ENCODE assay signal across 8 mouse cellular contexts in genomic region chr16:10446573-10447263, GRCm38 (mm10). TPM values are rescaled to one million over a fixed set of nuclear protein-coding genes. Genes with fewer than 3 reads are reported as not detected.
DNase-seq lines count a peak whose midpoint lies in the region; ATAC-seq and TF ChIP-seq lines count a peak whose summit lies in the region.

No protein-coding gene starts in this region.

- H3K4me3 ChIP-seq in kidney, embryonic 14.5 days (ENCODE audit: low read length): peak overlapping the region; percentile 46
- H3K4me3 ChIP-seq in cortical plate, adult 2 months (ENCODE audit: insufficient read depth, low read length): peak overlapping the region; percentile 52
- H3K4me3 ChIP-seq in hindbrain, embryonic 15.5 days: peak overlapping the region; percentile 65
- peak overlapping the region; percentile 38 for H3K4me3 ChIP-seq in neural tube, embryonic 11.5 days (ENCODE audit: low read depth, low read length)

- H3K4me2 ChIP-seq in kidney, embryonic 14.5 days (replicated peaks; ENCODE audit: low read depth, low read length): peak overlapping the region; percentile 77
- peak overlapping the region; percentile 75 for H3K4me2 ChIP-seq in hindbrain, embryonic 15.5 days
- H3K4me2 ChIP-seq in neural tube, embryonic 11.5 days (ENCODE audit: low read depth): peak overlapping the region; percentile 67

- no peaks in the 10 kb centered on the region for H3K27me3 ChIP-seq in kidney, embryonic 14.5 days (ENCODE audit: control insufficient read depth, insufficient read depth, low read length)
- no peaks in the 10 kb centered on the region for H3K27me3 ChIP-seq in hindbrain, embryonic 15.5 days
- no peaks in the 10 kb centered on the region for H3K27me3 ChIP-seq in neural tube, embryonic 11.5 days (ENCODE audit: control insufficient read depth, insufficient read depth, low read length)

- 20% methylated on average over 13 of the region's 13 CpGs for WGBS in kidney, embryonic 14.5 days
- WGBS in hindbrain, embryonic 15.5 days: 11% methylated on average over 13 of the region's 13 CpGs
- 23% methylated on average over 13 of the region's 13 CpGs for WGBS in neural tube, embryonic 11.5 days

- peaks cover 17% of the 10 kb centered on the region for H3K4me1 ChIP-seq in kidney, embryonic 14.5 days (ENCODE audit: control insufficient read depth, insufficient read depth, low read length)
- peaks cover 4% of the 10 kb centered on the region for H3K4me1 ChIP-seq in cortical plate, adult 2 months (ENCODE audit: control insufficient read depth, insufficient read depth, low read length)
- H3K4me1 ChIP-seq in hindbrain, embryonic 15.5 days (replicated peaks): peaks cover 47% of the 10 kb centered on the region
- peaks cover 8% of the 10 kb centered on the region; the same call in 1 of the 2 replicates for H3K4me1 ChIP-seq in neural tube, embryonic 11.5 days (ENCODE audit: control insufficient read depth, insufficient read depth, low read length)

- peak; percentile 67 for ATAC-seq in kidney, embryonic 14.5 days (ENCODE audit: low FRiP score, low TSS enrichment)
- peak; percentile 81 for ATAC-seq in hindbrain, embryonic 15.5 days (ENCODE audit: low FRiP score, low read depth)
- ATAC-seq in neural tube, embryonic 11.5 days (ENCODE audit: insufficient read depth, low FRiP score, low TSS enrichment): peak; percentile 32

- H3K36me3 ChIP-seq in kidney, embryonic 14.5 days (ENCODE audit: control insufficient read depth, insufficient read depth, low read length): no peaks in the 10 kb centered on the region
- H3K36me3 ChIP-seq in hindbrain, embryonic 15.5 days: no peaks in the 10 kb centered on the region
- H3K36me3 ChIP-seq in neural tube, embryonic 11.5 days (ENCODE audit: control insufficient read depth, insufficient read depth, low read length): no peaks in the 10 kb centered on the region

- peak overlapping the region; percentile 61 for H3K9ac ChIP-seq in kidney, embryonic 14.5 days (ENCODE audit: low read depth, low read length)
- H3K9ac ChIP-seq in hindbrain, embryonic 15.5 days: peak overlapping the region; percentile 70
- peak overlapping the region; percentile 64; the same call in 1 of the 2 replicates for H3K9ac ChIP-seq in neural tube, embryonic 11.5 days (ENCODE audit: low read length)

- TF ChIP-seq POLR2A in cortical plate, adult 2 months (IDR thresholded peaks at IDR 0.05; ENCODE audit: extremely low read depth, insufficient read depth, low read length): no peak

- H3K27ac ChIP-seq in kidney, embryonic 14.5 days (ENCODE audit: low read depth, low read length): peak overlapping the region; percentile 56; the same call in 1 of the 2 replicates
- H3K27ac ChIP-seq in cortical plate, adult 2 months (ENCODE audit: insufficient read depth, low read length): no peak overlapping the region
- H3K27ac ChIP-seq in hindbrain, embryonic 15.5 days (replicated peaks): peak overlapping the region; percentile 86
- peak overlapping the region; percentile 76 for H3K27ac ChIP-seq in neural tube, embryonic 11.5 days (ENCODE audit: low read depth, low read length)

- TF ChIP-seq CTCF in cortical plate, adult 2 months (IDR thresholded peaks at IDR 0.05; ENCODE audit: extremely low read depth, insufficient read depth, low read length): no peak

- no peaks in the 10 kb centered on the region for H3K9me3 ChIP-seq in kidney, embryonic 14.5 days (ENCODE audit: control insufficient read depth, low read length)
- H3K9me3 ChIP-seq in hindbrain, embryonic 15.5 days: no peaks in the 10 kb centered on the region
- H3K9me3 ChIP-seq in neural tube, embryonic 11.5 days (ENCODE audit: control insufficient read depth, low read length): no peaks in the 10 kb centered on the region

- no peak for DNase-seq in kidney, postnatal 4 days
- peak; percentile 43 for DNase-seq in neural tube, embryonic 11.5 days (ENCODE audit: low spot score)
- DNase-seq in urinary bladder, adult 18-20 months (ENCODE audit: low spot score in 2 of 2): no peak
- DNase-seq in lung, postnatal 25 days (ENCODE audit: low spot score): no peak
- DNase-seq in layer of hippocampus, adult 8-10 months (ENCODE audit: low spot score in 2 of 2): no peak

RNA-seq across cellular contexts. Expression of gene Tvp23a, which starts 0.4 kb away (rescaled TPM):
- 9.5 and 15.7 TPM in 2 replicates for polyA plus RNA-seq in kidney, embryonic 14.5 days (2014; fragmentation: Nextera tagmentation; extraction: Ambion mirVana)
- 30.5 and 31.1 TPM in 2 replicates for polyA plus RNA-seq in cortical plate, adult 2 months (2012; rRNA removed)
- polyA plus RNA-seq in hindbrain, embryonic 15.5 days (2015; fragmentation: Nextera tagmentation; extraction: Ambion mirVana): 46.6 and 49.7 TPM in 2 replicates
- polyA plus RNA-seq in neural tube, embryonic 11.5 days (2014; fragmentation: Nextera tagmentation; extraction: Ambion mirVana): 20.8 and 26.0 TPM in 2 replicates
- total RNA-seq in layer of hippocampus, adult 8-10 months (2022): 10 to 100 TPM; 24.5 to 28.4 (median 25.9) TPM

RNA-seq across cellular contexts. Expression of gene Ciita, which starts 33.1 kb away (rescaled TPM):
- polyA plus RNA-seq in kidney, embryonic 14.5 days (2014; fragmentation: Nextera tagmentation; extraction: Ambion mirVana): 0.31 and 1.4 TPM in 2 replicates
- 0.06 and 0.08 TPM in 2 replicates for polyA plus RNA-seq in cortical plate, adult 2 months (2012; rRNA removed)
- polyA plus RNA-seq in hindbrain, embryonic 15.5 days (2015; fragmentation: Nextera tagmentation; extraction: Ambion mirVana): 0.37 and 0.52 TPM in 2 replicates
- polyA plus RNA-seq in neural tube, embryonic 11.5 days (2014; fragmentation: Nextera tagmentation; extraction: Ambion mirVana): 0.09 and 0.12 TPM in 2 replicates
- under 1 TPM; 0.18 to 0.67 (median 0.39) TPM for total RNA-seq in layer of hippocampus, adult 8-10 months (2022)

RNA-seq across cellular contexts. Expression of gene Nubp1, which starts 35.0 kb away (rescaled TPM):
- polyA plus RNA-seq in kidney, embryonic 14.5 days (2014; fragmentation: Nextera tagmentation; extraction: Ambion mirVana): 69.9 and 77.1 TPM in 2 replicates
- 24.6 and 26.3 TPM in 2 replicates for polyA plus RNA-seq in cortical plate, adult 2 months (2012; rRNA removed)
- 45.5 and 48.2 TPM in 2 replicates for polyA plus RNA-seq in hindbrain, embryonic 15.5 days (2015; fragmentation: Nextera tagmentation; extraction: Ambion mirVana)
- polyA plus RNA-seq in neural tube, embryonic 11.5 days (2014; fragmentation: Nextera tagmentation; extraction: Ambion mirVana): 68.7 and 69.8 TPM in 2 replicates
- total RNA-seq in layer of hippocampus, adult 8-10 months (2022): 10 to 100 TPM; 16.8 to 20.7 (median 17.8) TPM

RNA-seq across cellular contexts. Expression of gene Tekt5, which starts 51.4 kb away (rescaled TPM):
- polyA plus RNA-seq in kidney, embryonic 14.5 days (2014; fragmentation: Nextera tagmentation; extraction: Ambion mirVana): 0.90 and 1.3 TPM in 2 replicates
- 10.9 and 11.1 TPM in 2 replicates for polyA plus RNA-seq in cortical plate, adult 2 months (2012; rRNA removed)
- 17.9 and 18.2 TPM in 2 replicates for polyA plus RNA-seq in hindbrain, embryonic 15.5 days (2015; fragmentation: Nextera tagmentation; extraction: Ambion mirVana)
- polyA plus RNA-seq in neural tube, embryonic 11.5 days (2014; fragmentation: Nextera tagmentation; extraction: Ambion mirVana): 0.17 TPM in 1 of 2 replicates, not detected in the other
- 1 to 10 TPM; 8.2 to 9.5 (median 9.1) TPM for total RNA-seq in layer of hippocampus, adult 8-10 months (2022)
